Mouse (Mus musculus): ENCODE data around the gene St6galnac6.

DNA sequence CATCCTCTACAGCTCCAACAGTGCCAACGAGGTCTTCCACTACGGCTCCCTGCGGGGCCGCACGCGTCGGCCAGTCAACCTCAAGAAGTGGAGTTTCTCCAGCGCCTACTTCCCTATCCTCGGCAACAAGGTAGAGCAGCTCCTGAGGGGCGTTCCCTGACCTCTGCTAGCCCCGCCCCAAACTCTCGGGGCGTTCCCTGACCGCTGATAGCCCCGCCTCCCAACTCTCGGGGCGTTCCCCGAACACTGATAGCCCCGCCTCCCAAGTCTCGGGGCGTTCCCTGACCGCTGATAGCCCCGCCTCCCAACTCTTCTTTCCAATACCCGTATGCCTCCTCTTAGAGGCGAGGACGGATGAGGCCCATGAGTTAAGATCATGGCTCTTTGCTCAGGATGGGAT lies 12.8 kb downstream of the St6galnac6 start:
- TF ChIP-seq POLR2A (IDR thresholded peaks at IDR 0.05; ENCODE audit: low read depth, low read length) (no peak), CTCF (IDR thresholded peaks at IDR 0.05; ENCODE audit: borderline replicate concordance, insufficient read depth, low read length) (no peak)

All from embryonic fibroblast, embryonic 13.5 days (primary cell).